Mouse (Mus musculus) intestine, embryonic 16.5 days (tissue): ENCODE measurements around the gene Atg7. TPM values are rescaled to one million over a fixed set of nuclear protein-coding genes. Genes with fewer than 3 reads are reported as not detected.
A peak's percentile ranks its signal among the peaks of the same experiment; 100 is the strongest.
"Not testable (repeated sequence)": the region's sequence is repeated elsewhere in the genome, so short reads cannot be mapped to it uniquely, and the experiment has no call there.

ENCODE experiments used
- ATAC-seq: fragments of 200-750 bp; cut with Nextera tagmentation; 2 replicates; pipeline ENCODE4 v1.8.0; 2017; ENCODE audit warnings: moderate TSS enrichment, moderate library complexity
- H3K27ac ChIP-seq: fragments of 300-500 bp; sonication (generic); 2 replicates; pipeline ENCODE4 v1.5.1; 2014; ENCODE audit warnings: mild to moderate bottlenecking, low read length
- H3K27me3 ChIP-seq: fragments of 300-500 bp; sonication (generic); replicated peaks from 2 replicates; pipeline ENCODE4 v1.6.1; 2014; ENCODE audit warnings: low read length, control low read depth, mixed read lengths; ENCODE audit not compliant: control insufficient read depth, insufficient read depth
- H3K36me3 ChIP-seq: fragments of 300-500 bp; sonication (generic); 2 replicates; pipeline ENCODE4 v1.6.1; 2014; ENCODE audit warnings: low read length, control low read depth; ENCODE audit not compliant: control insufficient read depth, insufficient read depth
- H3K4me1 ChIP-seq: fragments of 300-500 bp; sonication (generic); 2 replicates; pipeline ENCODE4 v1.6.1; 2014; ENCODE audit warnings: low read length, control low read depth, mixed read lengths; ENCODE audit not compliant: control insufficient read depth, insufficient read depth
- H3K4me2 ChIP-seq: fragments of 300-500 bp; sonication (generic); 2 replicates; pipeline ENCODE4 v1.6.1; 2014; ENCODE audit warnings: low read depth, low read length, control low read depth
- H3K4me3 ChIP-seq: fragments of 300-500 bp; sonication (generic); 2 replicates; pipeline ENCODE4 v1.5.1; 2014; ENCODE audit warnings: mild to moderate bottlenecking, low read length
- H3K9ac ChIP-seq: fragments of 300-500 bp; sonication (generic); 2 replicates; pipeline ENCODE4 v1.6.1; 2014; ENCODE audit warnings: low read depth, low read length
- H3K9me3 ChIP-seq: fragments of 300-500 bp; sonication (generic); 2 replicates; pipeline ENCODE4 v1.6.1; 2016; ENCODE audit warnings: low read length, control low read depth; ENCODE audit not compliant: control insufficient read depth
- WGBS: fragments of 180-500 bp; shearing (Covaris S2); extraction: QIAGEN DNeasy Blood & Tissue Kit; methylation state at CpG from one replicate; pipeline ENCODE4 v1.1.7; 2014; 5-methylcytosine and 5-hydroxymethylcytosine counted together
- polyA plus RNA-seq: library from polyadenylated mRNA; unstranded; fragments of >200 nt; fragmentation: Nextera tagmentation; extraction: Ambion mirVana; gene quantifications from 2 replicates; pipeline ENCODE4 v1.2.1, GENCODE M21; 2015

The Atg7 gene
- polyA plus RNA-seq, result 21.5 and 25.5 TPM in 2 replicates

- Histone ChIP-seq H3K4me1 (peaks cover 5% of the 10 kb centered on the region), H3K27me3 (no peaks in the 10 kb centered on the region), H3K27ac (no peak within 1 kb of the TSS; the same call in 1 of the 2 replicates), H3K4me3 (peak within 1 kb of the TSS; percentile 80), H3K9me3 (no peaks in the 10 kb centered on the region), H3K9ac (peak within 1 kb of the TSS; percentile 78), H3K4me2 (peak within 1 kb of the TSS; percentile 77), H3K36me3 (no peaks in the 10 kb centered on the region)
- WGBS, result under 1% methylated on average over 38 of the region's 38 CpGs
- ATAC-seq, result peak; percentile 91
These were observed at the start of gene Atg7 for GRCm38 (mm10) chr6:114642601-114643528. Gene Atg7 (plus strand): TSS chr6:114643097.

- not testable (repeated sequence) for H3K36me3 ChIP-seq, H3K4me2 ChIP-seq, H3K4me1 ChIP-seq, ATAC-seq, H3K27ac ChIP-seq, H3K4me3 ChIP-seq, H3K27me3 ChIP-seq, H3K9ac ChIP-seq, H3K9me3 ChIP-seq
- WGBS, result 7% methylated on average over 6 of the region's 17 CpGs
These were observed 28.8 kb upstream of the Atg7 start for GRCm38 (mm10) chr6:114614076-114614475.

- not testable (repeated sequence) for H3K4me3 ChIP-seq, H3K36me3 ChIP-seq
These were observed 9.0 kb upstream of the Atg7 start for GRCm38 (mm10) chr6:114633886-114634285.

GRCm38 (mm10) chr6:114643716-114644115 is 819 bp downstream of the Atg7 start:
- H3K9ac ChIP-seq, result peak overlapping the region; percentile 78
- H3K4me1 ChIP-seq, result peaks cover 5% of the 10 kb centered on the region
- H3K27ac ChIP-seq, result no peak overlapping the region
- peak overlapping the region; percentile 77 for H3K4me2 ChIP-seq
- no peak for ATAC-seq
- H3K9me3 ChIP-seq, result no peaks in the 10 kb centered on the region
- H3K4me3 ChIP-seq, result peak overlapping the region; percentile 80
- no peaks in the 10 kb centered on the region for H3K27me3 ChIP-seq
- no peaks in the 10 kb centered on the region for H3K36me3 ChIP-seq
- WGBS, result 45% methylated on average over 8 of the region's 8 CpGs

More at GRCm38 (mm10) chr6:114633886-114634285, 9.0 kb upstream of the Atg7 start:
- not testable (repeated sequence) for H3K27me3 ChIP-seq, H3K27ac ChIP-seq, H3K4me2 ChIP-seq, H3K9ac ChIP-seq, H3K9me3 ChIP-seq, H3K4me1 ChIP-seq, ATAC-seq
- no CpG with 5 or more reads among the region's 14 CpGs for WGBS

- WGBS, result 80% methylated on average over 1 of the region's 1 CpGs
- Histone ChIP-seq H3K27me3 (no peaks in the 10 kb centered on the region), H3K27ac (no peak overlapping the region), H3K9ac (no peak overlapping the region), H3K9me3 (no peaks in the 10 kb centered on the region), H3K4me2 (no peak overlapping the region), H3K4me1 (peaks cover 5% of the 10 kb centered on the region), H3K4me3 (no peak overlapping the region), H3K36me3 (no peaks in the 10 kb centered on the region)
- ATAC-seq, result no peak
These were observed 1.6 kb downstream of the Atg7 start for GRCm38 (mm10) chr6:114644531-114644930.

GRCm38 (mm10) chr6:114646201-114646600 is 3.3 kb downstream of the Atg7 start:
- no peak overlapping the region for H3K4me3 ChIP-seq
- H3K4me2 ChIP-seq, result no peak overlapping the region
- H3K27ac ChIP-seq, result no peak overlapping the region
- H3K4me1 ChIP-seq, result peaks cover 5% of the 10 kb centered on the region
- H3K36me3 ChIP-seq, result no peaks in the 10 kb centered on the region
- ATAC-seq, result no peak
- no peaks in the 10 kb centered on the region for H3K27me3 ChIP-seq
- H3K9ac ChIP-seq, result no peak overlapping the region
- WGBS, result 71% methylated on average over 1 of the region's 1 CpGs
- no peaks in the 10 kb centered on the region for H3K9me3 ChIP-seq

- Histone ChIP-seq H3K27me3 (no peaks in the 10 kb centered on the region), H3K9ac (no peak overlapping the region), H3K9me3 (no peaks in the 10 kb centered on the region), H3K36me3 (no peaks in the 10 kb centered on the region), H3K27ac (no peak overlapping the region), H3K4me1 (peaks cover 5% of the 10 kb centered on the region), H3K4me2 (no peak overlapping the region), H3K4me3 (no peak overlapping the region)
- ATAC-seq, result no peak
- 80% methylated on average over 6 of the region's 6 CpGs for WGBS
These were observed 4.1 kb downstream of the Atg7 start for GRCm38 (mm10) chr6:114647011-114647410.

- Histone ChIP-seq H3K27ac (no peak overlapping the region), H3K9ac (no peak overlapping the region), H3K4me1 (peaks cover 8% of the 10 kb centered on the region), H3K9me3 (no peaks in the 10 kb centered on the region), H3K36me3 (no peaks in the 10 kb centered on the region), H3K4me2 (no peak overlapping the region), H3K4me3 (no peak overlapping the region), H3K27me3 (no peaks in the 10 kb centered on the region)
- ATAC-seq, result no peak
- 72% methylated on average over 4 of the region's 4 CpGs for WGBS
These were observed 5.6 kb downstream of the Atg7 start for GRCm38 (mm10) chr6:114648352-114649030.

GRCm38 (mm10) chr6:114652209-114652608 is 9.3 kb downstream of the Atg7 start:
- Histone ChIP-seq H3K27ac (no peak overlapping the region), H3K4me3 (no peak overlapping the region), H3K9me3 (no peaks in the 10 kb centered on the region), H3K4me1 (peaks cover 4% of the 10 kb centered on the region; the same call in 1 of the 2 replicates), H3K9ac (no peak overlapping the region), H3K27me3 (no peaks in the 10 kb centered on the region), H3K36me3 (no peaks in the 10 kb centered on the region), H3K4me2 (no peak overlapping the region)
- WGBS, result 59% methylated on average over 3 of the region's 3 CpGs
- ATAC-seq, result no peak
